ENCODE assay signal across 27 mouse cellular contexts in the genomic region with DNA sequence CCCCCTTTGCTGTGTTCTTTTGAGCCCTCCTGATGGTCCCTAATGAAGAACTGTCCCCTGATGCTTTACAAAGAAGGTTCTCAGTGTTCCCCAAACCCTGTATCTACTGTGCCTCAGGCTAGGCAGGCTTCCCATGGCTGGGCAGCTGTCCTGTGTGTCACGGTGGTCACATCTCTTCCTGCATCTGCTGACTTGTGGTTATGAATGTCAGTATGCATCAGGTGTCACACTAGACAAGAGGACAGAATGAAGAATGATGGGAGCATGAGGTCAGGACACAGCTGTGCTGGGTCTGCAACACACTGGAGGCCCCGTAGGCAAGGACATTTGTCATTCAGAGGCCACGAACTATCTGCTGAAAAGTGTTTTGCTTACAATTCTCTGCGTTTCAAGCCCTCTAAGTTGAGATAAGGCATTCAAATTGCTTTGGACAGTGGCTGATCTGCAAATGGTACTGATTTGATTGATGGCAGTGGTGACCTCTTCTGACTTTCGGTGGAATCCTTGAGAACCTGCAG.
DNase-seq lines count a peak whose midpoint lies in the region; ATAC-seq and TF ChIP-seq lines count a peak whose summit lies in the region.
"Had no signal": no experiment of that assay in that cellular context is flagged by ENCODE, and none has a peak within 500 bp of the region (broad histone marks: within the 10 kb centered on the region; RNA-seq: fewer than 3 reads in every experiment).

No protein-coding gene starts in this region.

- H3K9ac ChIP-seq in embryonic facial prominence, embryonic 13.5 days, result no peak overlapping the region
- no peak overlapping the region for H3K9ac ChIP-seq in neural tube, embryonic 11.5 days (ENCODE audit: low read length)
- H3K9ac ChIP-seq: heart, embryonic 15.5 days; hindbrain, embryonic 13.5 days; lung, embryonic 15.5 days; midbrain, embryonic 13.5 days had no signal

- H3K9me3 ChIP-seq in embryonic facial prominence, embryonic 13.5 days, result no peaks in the 10 kb centered on the region
- H3K9me3 ChIP-seq in embryonic facial prominence, embryonic 10.5 days, result no peaks in the 10 kb centered on the region
- H3K9me3 ChIP-seq in neural tube, embryonic 11.5 days (ENCODE audit: control insufficient read depth, low read length), result no peaks in the 10 kb centered on the region
- H3K9me3 ChIP-seq: heart, embryonic 10.5 days; heart, embryonic 15.5 days; hindbrain, embryonic 13.5 days; lung, embryonic 15.5 days; midbrain, embryonic 13.5 days had no signal

- no peaks in the 10 kb centered on the region for H3K79me2 ChIP-seq in C2C12 (ENCODE audit: control insufficient read depth, insufficient read depth)

- no peak for DNase-seq in embryonic facial prominence, embryonic 10.5 days (ENCODE audit: low spot score)
- DNase-seq in neural tube, embryonic 11.5 days (ENCODE audit: low spot score), result peak; percentile 19
- DNase-seq: adrenal gland, postnatal 25 days; cerebellum, adult 2 months; cerebellum, postnatal 14 days; gastrocnemius, adult 2 months; kidney, adult 8-10 months; kidney, postnatal 10 days; layer of hippocampus, adult 9-11 months; right cerebral cortex, adult 18-20 months; right cerebral cortex, postnatal 4 days; thymus, adult 18-20 months; thymus, postnatal 36 days had no signal

- peaks cover 9% of the 10 kb centered on the region for H3K4me1 ChIP-seq in embryonic facial prominence, embryonic 13.5 days
- H3K4me1 ChIP-seq in embryonic facial prominence, embryonic 10.5 days, result peaks cover 7% of the 10 kb centered on the region; the same call in 1 of the 2 replicates
- no peaks in the 10 kb centered on the region for H3K4me1 ChIP-seq in neural tube, embryonic 11.5 days (ENCODE audit: control insufficient read depth, insufficient read depth, low read length)
- H3K4me1 ChIP-seq: heart, embryonic 15.5 days; lung, embryonic 15.5 days; midbrain, embryonic 13.5 days had no signal

- no peak for ATAC-seq in embryonic facial prominence, embryonic 13.5 days (ENCODE audit: insufficient number of reproducible peaks, insufficient read depth, low FRiP score, low TSS enrichment, low read depth)
- peak; percentile 86 to 91 for ATAC-seq in hematopoietic stem cell, adult 5-6 weeks (replicated peaks in 1 of 2; ENCODE audit: insufficient read depth in 1 of 2, low FRiP score in 2 of 2, low TSS enrichment in 1 of 2, low read depth in 1 of 2, poor library complexity in 2 of 2, severe bottlenecking in 2 of 2)
- no peak for ATAC-seq in neural tube, embryonic 11.5 days (ENCODE audit: insufficient read depth, low FRiP score, low TSS enrichment)
- no peak for ATAC-seq in cerebellum, adult (ENCODE audit: insufficient number of reproducible peaks, low FRiP score, low TSS enrichment)
- no peak for ATAC-seq in erythroid progenitor cell, adult 5-6 weeks (replicated peaks; ENCODE audit: low FRiP score, poor library complexity, severe bottlenecking)
- ATAC-seq: forebrain, embryonic 14.5 days; intestine, embryonic 16.5 days; midbrain, embryonic 13.5 days had no signal

- no peak overlapping the region for H3ac ChIP-seq in C2C12 (ENCODE audit: control insufficient read depth, insufficient read length, low read depth)

- H3K27me3 ChIP-seq in embryonic facial prominence, embryonic 13.5 days, result no peaks in the 10 kb centered on the region
- no peaks in the 10 kb centered on the region for H3K27me3 ChIP-seq in embryonic facial prominence, embryonic 10.5 days (replicated peaks; ENCODE audit: low read depth, poor library complexity, severe bottlenecking)
- no peaks in the 10 kb centered on the region for H3K27me3 ChIP-seq in C2C12 (ENCODE audit: control insufficient read depth, insufficient read depth, insufficient read length)
- H3K27me3 ChIP-seq in neural tube, embryonic 11.5 days (ENCODE audit: control insufficient read depth, insufficient read depth, low read length), result no peaks in the 10 kb centered on the region
- H3K27me3 ChIP-seq: heart, embryonic 15.5 days; hindbrain, embryonic 13.5 days; lung, embryonic 15.5 days; megakaryocyte, embryonic 14.5 days; midbrain, embryonic 13.5 days had no signal

- no peak overlapping the region for H3K27ac ChIP-seq in embryonic facial prominence, embryonic 13.5 days
- no peak overlapping the region for H3K27ac ChIP-seq in embryonic facial prominence, embryonic 10.5 days (replicated peaks)
- H3K27ac ChIP-seq in neural tube, embryonic 11.5 days (ENCODE audit: low read depth, low read length), result no peak overlapping the region
- H3K27ac ChIP-seq: gastrocnemius, adult 2 months; heart, embryonic 10.5 days; heart, embryonic 15.5 days; hindbrain, embryonic 13.5 days; lung, embryonic 15.5 days; midbrain, embryonic 13.5 days; stomach, postnatal 0 days had no signal

- H3K79me3 ChIP-seq in C2C12 (ENCODE audit: low read depth), result no peaks in the 10 kb centered on the region

- no peaks in the 10 kb centered on the region for H3K36me3 ChIP-seq in embryonic facial prominence, embryonic 13.5 days
- no peaks in the 10 kb centered on the region for H3K36me3 ChIP-seq in embryonic facial prominence, embryonic 10.5 days (replicated peaks)
- no peaks in the 10 kb centered on the region for H3K36me3 ChIP-seq in C2C12 (ENCODE audit: control insufficient read depth, insufficient read depth)
- H3K36me3 ChIP-seq in neural tube, embryonic 11.5 days (ENCODE audit: control insufficient read depth, insufficient read depth, low read length), result no peaks in the 10 kb centered on the region
- H3K36me3 ChIP-seq: heart, embryonic 10.5 days; heart, embryonic 15.5 days; hindbrain, embryonic 13.5 days; lung, embryonic 15.5 days; midbrain, embryonic 13.5 days had no signal

- H3K4me2 ChIP-seq in embryonic facial prominence, embryonic 13.5 days, result peak overlapping the region; percentile 32; the same call in 1 of the 2 replicates
- H3K4me2 ChIP-seq in neural tube, embryonic 11.5 days (ENCODE audit: low read depth), result no peak overlapping the region
- H3K4me2 ChIP-seq: heart, embryonic 15.5 days; hindbrain, embryonic 13.5 days; lung, embryonic 15.5 days; midbrain, embryonic 13.5 days had no signal

- TF ChIP-seq CTCF in C2C12 (IDR thresholded peaks at IDR 0.05; ENCODE audit: control insufficient read depth, insufficient read depth, insufficient read length), result no peak

- 51% methylated on average over 5 of the region's 5 CpGs for WGBS in embryonic facial prominence, embryonic 13.5 days
- WGBS in embryonic facial prominence, embryonic 10.5 days, result 57% methylated on average over 5 of the region's 5 CpGs
- WGBS in neural tube, embryonic 11.5 days, result 40% methylated on average over 5 of the region's 5 CpGs

- H3K4me3 ChIP-seq in embryonic facial prominence, embryonic 13.5 days, result no peak overlapping the region
- no peak overlapping the region for H3K4me3 ChIP-seq in embryonic facial prominence, embryonic 10.5 days
- H3K4me3 ChIP-seq in C2C12 (ENCODE audit: insufficient read depth, poor library complexity, severe bottlenecking), result no peak overlapping the region
- no peak overlapping the region for H3K4me3 ChIP-seq in neural tube, embryonic 11.5 days (ENCODE audit: low read depth, low read length)
- H3K4me3 ChIP-seq: gastrocnemius, adult 2 months; heart, embryonic 10.5 days; heart, embryonic 15.5 days; hindbrain, embryonic 13.5 days; lung, embryonic 15.5 days; megakaryocyte, embryonic 14.5 days; midbrain, embryonic 13.5 days had no signal

TF ChIP-seq in C2C12, 6 proteins besides CTCF, POLR2A, EP300 and RAD21:
- TF ChIP-seq MYOD1 (IDR thresholded peaks at IDR 0.05; ENCODE audit: control insufficient read depth, insufficient read length, low read depth) (peak; percentile 3), CEBPB (IDR thresholded peaks at IDR 0.05; ENCODE audit: low read depth) (no peak)

Comparison
In these comparisons a context has a peak if more than half of its experiments do, and no peak if none do; other contexts are left out.
1. ATAC-seq: peak in hematopoietic stem cell, adult 5-6 weeks (2 of 2); none in embryonic facial prominence, embryonic 13.5 days (single experiment), neural tube, embryonic 11.5 days (single experiment), cerebellum, adult (single experiment) and erythroid progenitor cell, adult 5-6 weeks (single experiment).